Mouse (Mus musculus): ENCODE data around the gene Mark3. TPM values are rescaled to one million over a fixed set of nuclear protein-coding genes. Genes with fewer than 3 reads are reported as not detected.
A peak's percentile ranks its signal among the peaks of the same experiment; 100 is the strongest.
"Not testable (repeated sequence)": the region's sequence is repeated elsewhere in the genome, so short reads cannot be mapped to it uniquely, and the experiment has no call there.

The Mark3 gene
- polyA plus RNA-seq, 1 experiment from 2014 or later, result 22.4 TPM

- not testable (repeated sequence) for H3K27ac ChIP-seq; H3K4me2 ChIP-seq (replicated peaks); H3K27me3 ChIP-seq (replicated peaks); H3K4me3 ChIP-seq (replicated peaks); ATAC-seq; H3K9ac ChIP-seq; H3K9me3 ChIP-seq
- H3K36me3 ChIP-seq, result peaks cover 12% of the 10 kb centered on the region; the same call in 1 of the 2 replicates
- H3K4me1 ChIP-seq (replicated peaks), result peaks cover 15% of the 10 kb centered on the region
- WGBS, result 95% methylated on average over 11 of the region's 11 CpGs
These were observed 87.2 kb downstream of the Mark3 start for GRCm38 (mm10) chr12:111661554-111661953.

- peak overlapping the region; percentile 38 for H3K4me2 ChIP-seq (replicated peaks)
- no peaks in the 10 kb centered on the region for H3K9me3 ChIP-seq
- 56% methylated on average over 17 of the region's 17 CpGs for WGBS
- no peaks in the 10 kb centered on the region for H3K27me3 ChIP-seq (replicated peaks)
- peaks cover 5% of the 10 kb centered on the region; the same call in 1 of the 2 replicates for H3K36me3 ChIP-seq
- no peak overlapping the region for H3K9ac ChIP-seq
- H3K4me1 ChIP-seq (replicated peaks), result peaks cover 16% of the 10 kb centered on the region
- ATAC-seq, result no peak
- H3K27ac ChIP-seq, result peak overlapping the region; percentile 79
- no peak overlapping the region for H3K4me3 ChIP-seq (replicated peaks)
These were observed 89.2 kb downstream of the Mark3 start for GRCm38 (mm10) chr12:111663228-111664143.

- peak overlapping the region; percentile 38 for H3K4me2 ChIP-seq (replicated peaks)
- 24% methylated on average over 6 of the region's 6 CpGs for WGBS
- H3K4me1 ChIP-seq (replicated peaks), result peaks cover 23% of the 10 kb centered on the region
- no peaks in the 10 kb centered on the region for H3K27me3 ChIP-seq (replicated peaks)
- ATAC-seq, result peak; percentile 50
- H3K4me3 ChIP-seq (replicated peaks), result no peak overlapping the region
- H3K9me3 ChIP-seq, result no peaks in the 10 kb centered on the region
- peaks cover 3% of the 10 kb centered on the region; the same call in 1 of the 2 replicates for H3K36me3 ChIP-seq
- no peak overlapping the region for H3K9ac ChIP-seq
- H3K27ac ChIP-seq, result peak overlapping the region; percentile 79
These were observed 89.9 kb downstream of the Mark3 start for GRCm38 (mm10) chr12:111664144-111664634.

- Histone ChIP-seq H3K36me3 (no peaks in the 10 kb centered on the region), H3K9me3 (no peaks in the 10 kb centered on the region), H3K4me2 (replicated peaks) (no peak overlapping the region), H3K4me3 (replicated peaks) (no peak overlapping the region), H3K4me1 (replicated peaks) (peaks cover 34% of the 10 kb centered on the region), H3K27me3 (replicated peaks) (no peaks in the 10 kb centered on the region), H3K9ac (no peak overlapping the region), H3K27ac (no peak overlapping the region)
- WGBS, result 76% methylated on average over 13 of the region's 13 CpGs
- ATAC-seq, result no peak
These were observed 90.9 kb downstream of the Mark3 start for GRCm38 (mm10) chr12:111665041-111665880.

GRCm38 (mm10) chr12:111666380-111666779 is 92.1 kb downstream of the Mark3 start:
- H3K27ac ChIP-seq, result no peak overlapping the region; the same call in 1 of the 2 replicates
- no peak overlapping the region for H3K9ac ChIP-seq
- peaks cover 45% of the 10 kb centered on the region for H3K4me1 ChIP-seq (replicated peaks)
- no peak for ATAC-seq
- no peak overlapping the region for H3K4me3 ChIP-seq (replicated peaks)
- no peaks in the 10 kb centered on the region for H3K36me3 ChIP-seq
- no peak overlapping the region for H3K4me2 ChIP-seq (replicated peaks)
- H3K9me3 ChIP-seq, result no peaks in the 10 kb centered on the region
- 75% methylated on average over 13 of the region's 13 CpGs for WGBS
- H3K27me3 ChIP-seq (replicated peaks), result no peaks in the 10 kb centered on the region

GRCm38 (mm10) chr12:111667421-111667820 is 93.1 kb downstream of the Mark3 start:
- H3K27ac ChIP-seq, result 0 out of 2 replicates have a peak overlapping the region, but pooled peaks have one; percentile 14
- H3K9ac ChIP-seq, result no peak overlapping the region
- no peaks in the 10 kb centered on the region for H3K36me3 ChIP-seq
- ATAC-seq, result no peak
- H3K4me2 ChIP-seq (replicated peaks), result no peak overlapping the region
- H3K4me3 ChIP-seq (replicated peaks), result no peak overlapping the region
- WGBS, result 85% methylated on average over 5 of the region's 5 CpGs
- no peaks in the 10 kb centered on the region for H3K27me3 ChIP-seq (replicated peaks)
- no peaks in the 10 kb centered on the region for H3K9me3 ChIP-seq
- peaks cover 49% of the 10 kb centered on the region for H3K4me1 ChIP-seq (replicated peaks)

GRCm38 (mm10) chr12:111668457-111668912 is 94.2 kb downstream of the Mark3 start:
- peak overlapping the region; percentile 36; the same call in 1 of the 2 replicates for H3K9ac ChIP-seq
- H3K36me3 ChIP-seq, result no peaks in the 10 kb centered on the region
- H3K9me3 ChIP-seq, result no peaks in the 10 kb centered on the region
- peak overlapping the region; percentile 88 for H3K27ac ChIP-seq
- peaks cover 53% of the 10 kb centered on the region for H3K4me1 ChIP-seq (replicated peaks)
- ATAC-seq, result peak; percentile 64
- 7% methylated on average over 8 of the region's 8 CpGs for WGBS
- H3K27me3 ChIP-seq (replicated peaks), result 0 out of 2 replicates have a peak, but pooled peaks cover 8% of the 10 kb centered on the region
- peak overlapping the region; percentile 70; the same call in 1 of the 2 replicates for H3K4me3 ChIP-seq (replicated peaks)
- peak overlapping the region; percentile 98 for H3K4me2 ChIP-seq (replicated peaks)

GRCm38 (mm10) chr12:111669000-111669788 is 94.9 kb downstream of the Mark3 start:
- Histone ChIP-seq H3K9ac (peak overlapping the region; percentile 36; the same call in 1 of the 2 replicates), H3K4me1 (replicated peaks) (peaks cover 46% of the 10 kb centered on the region), H3K27me3 (replicated peaks) (0 out of 2 replicates have a peak, but pooled peaks cover 12% of the 10 kb centered on the region)

GRCm38 (mm10) chr12:111669961-111670360 is 95.6 kb downstream of the Mark3 start:
- no peak overlapping the region for H3K27ac ChIP-seq
- peaks cover 43% of the 10 kb centered on the region for H3K4me1 ChIP-seq (replicated peaks)

More at GRCm38 (mm10) chr12:111669000-111669788, 94.9 kb downstream of the Mark3 start:
- peak overlapping the region; percentile 70 for H3K4me3 ChIP-seq (replicated peaks)
- H3K4me2 ChIP-seq (replicated peaks), result peak overlapping the region; percentile 98
- 0 out of 2 replicates have a peak, but pooled peaks have one; percentile 1 for ATAC-seq
- H3K36me3 ChIP-seq, result no peaks in the 10 kb centered on the region
- 65% methylated on average over 22 of the region's 23 CpGs for WGBS
- H3K9me3 ChIP-seq, result no peaks in the 10 kb centered on the region
- H3K27ac ChIP-seq, result peak overlapping the region; percentile 88

GRCm38 (mm10) chr12:111670371-111670971 is 96.1 kb downstream of the Mark3 start:
- no peaks in the 10 kb centered on the region for H3K36me3 ChIP-seq
- H3K9me3 ChIP-seq, result no peaks in the 10 kb centered on the region
- H3K9ac ChIP-seq, result peak overlapping the region; percentile 73
- peak overlapping the region; percentile 98 for H3K4me2 ChIP-seq (replicated peaks)
- 17% methylated on average over 29 of the region's 29 CpGs for WGBS
- peaks cover 48% of the 10 kb centered on the region for H3K4me1 ChIP-seq (replicated peaks)
- 0 out of 2 replicates have a peak, but pooled peaks cover 12% of the 10 kb centered on the region for H3K27me3 ChIP-seq (replicated peaks)
- 0 out of 2 replicates have a peak, but pooled peaks have one; percentile 1 for ATAC-seq
- no peak overlapping the region for H3K27ac ChIP-seq
- peak overlapping the region; percentile 70 for H3K4me3 ChIP-seq (replicated peaks)

More at GRCm38 (mm10) chr12:111669961-111670360, 95.6 kb downstream of the Mark3 start:
- 56% methylated on average over 8 of the region's 8 CpGs for WGBS
- H3K4me3 ChIP-seq (replicated peaks), result peak overlapping the region; percentile 70
- 0 out of 2 replicates have a peak, but pooled peaks cover 12% of the 10 kb centered on the region for H3K27me3 ChIP-seq (replicated peaks)
- H3K9me3 ChIP-seq, result no peaks in the 10 kb centered on the region
- H3K9ac ChIP-seq, result peak overlapping the region; percentile 73
- peak overlapping the region; percentile 98 for H3K4me2 ChIP-seq (replicated peaks)
- H3K36me3 ChIP-seq, result no peaks in the 10 kb centered on the region
- ATAC-seq, result no peak

All from intestine, embryonic 15.5 days (tissue).